Mouse (Mus musculus) intestine, postnatal 0 days (tissue): ENCODE measurements around the gene AI854703. TPM values are rescaled to one million over a fixed set of nuclear protein-coding genes. Genes with fewer than 3 reads are reported as not detected.

Experiments used
- ATAC-seq: fragments of 200-750 bp; cut with Nextera tagmentation; 2 replicates; pipeline ENCODE4 v1.8.0; 2017; ENCODE audit warnings: mild to moderate bottlenecking, moderate TSS enrichment, moderate library complexity
- H3K27ac ChIP-seq: fragments of 300-500 bp; sonication (generic); 2 replicates; pipeline ENCODE4 v1.5.1; 2014; ENCODE audit warnings: mild to moderate bottlenecking, low read depth, low read length, moderate library complexity
- H3K27me3 ChIP-seq: fragments of 300-500 bp; sonication (generic); replicated peaks from 2 replicates; pipeline ENCODE4 v1.6.1; 2014; ENCODE audit warnings: low read length, mixed read lengths; ENCODE audit not compliant: control insufficient read depth, insufficient read depth
- H3K36me3 ChIP-seq: fragments of 300-500 bp; sonication (generic); 2 replicates; pipeline ENCODE4 v1.6.1; 2014; ENCODE audit warnings: mild to moderate bottlenecking, moderate library complexity; ENCODE audit not compliant: control insufficient read depth, insufficient read depth
- H3K4me1 ChIP-seq: fragments of 300-500 bp; sonication (generic); replicated peaks from 2 replicates; pipeline ENCODE4 v1.6.1; 2014; ENCODE audit warnings: antibody characterized with exemption, low read length, mixed read lengths; ENCODE audit not compliant: control insufficient read depth, insufficient read depth
- H3K4me2 ChIP-seq: fragments of 300-500 bp; sonication (generic); replicated peaks from 2 replicates; pipeline ENCODE4 v1.6.1; 2014; ENCODE audit warnings: low read depth, mild to moderate bottlenecking, moderate library complexity
- H3K4me3 ChIP-seq: fragments of 300-500 bp; sonication (generic); 2 replicates; pipeline ENCODE4 v1.5.1; 2014; ENCODE audit warnings: low read depth, low read length
- H3K9ac ChIP-seq: fragments of 300-500 bp; sonication (generic); 2 replicates; pipeline ENCODE4 v1.6.1; 2014; ENCODE audit warnings: mild to moderate bottlenecking, low read depth, low read length
- H3K9me3 ChIP-seq: fragments of 300-500 bp; sonication (generic); 2 replicates; pipeline ENCODE4 v1.6.1; 2016; ENCODE audit warnings: mixed run types; ENCODE audit not compliant: control insufficient read depth
- CTCF ChIP-seq: sonication (generic); IDR thresholded peaks from 2 replicates; pipeline ENCODE4 v1.5.1; 2016; ENCODE audit warnings: low read depth, mild to moderate bottlenecking, control low read depth, antibody characterized with exemption, moderate library complexity
- WGBS: fragments of 180-500 bp; shearing (Covaris S2); extraction: QIAGEN DNeasy Blood & Tissue Kit; methylation state at CpG from one replicate; pipeline ENCODE4 v1.1.7; 2014; 5-methylcytosine and 5-hydroxymethylcytosine counted together
- polyA plus RNA-seq: library from polyadenylated mRNA; unstranded; fragments of >200 nt; fragmentation: Nextera tagmentation; extraction: Ambion mirVana; gene quantifications from 2 replicates; pipeline ENCODE4 v1.2.1, GENCODE M21; 2015

The AI854703 gene
- polyA plus RNA-seq, 1 experiment from 2014 or later: 0.63 TPM

DNA sequence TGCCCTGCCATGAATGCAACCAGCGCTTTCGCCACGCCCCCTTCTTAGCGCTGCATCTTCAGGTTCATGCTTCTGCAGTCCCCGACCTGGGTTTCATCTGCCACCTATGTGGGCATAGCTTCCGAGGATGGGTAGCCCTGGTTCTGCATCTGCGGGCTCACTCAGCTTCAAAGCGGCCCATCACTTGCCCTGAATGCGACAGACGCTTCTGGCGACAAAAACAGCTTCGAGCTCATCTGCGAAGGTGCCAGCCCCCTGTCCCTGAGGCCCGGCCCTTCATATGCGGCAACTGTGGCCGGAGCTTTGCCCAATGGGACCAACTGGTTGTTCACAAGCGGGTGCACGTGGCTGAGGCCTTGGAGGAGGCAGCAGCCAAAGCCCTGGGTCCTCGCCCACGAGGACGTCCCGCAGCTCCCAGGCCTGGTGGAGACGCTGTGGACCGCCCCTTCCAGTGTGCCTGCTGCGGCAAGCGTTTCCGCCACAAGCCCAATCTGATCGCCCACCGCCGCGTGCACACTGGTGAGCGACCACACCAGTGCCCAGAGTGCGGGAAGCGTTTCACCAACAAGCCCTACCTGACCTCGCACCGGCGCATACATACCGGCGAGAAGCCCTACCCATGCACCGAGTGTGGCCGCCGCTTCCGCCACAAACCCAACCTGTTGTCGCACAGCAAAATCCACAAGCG, 29.9 kb upstream of the AI854703 start:
- Histone ChIP-seq H3K27ac (peak overlapping the region; percentile 28; the same call in 1 of the 2 replicates), H3K9me3 (no peaks in the 10 kb centered on the region), H3K27me3 (no peaks in the 10 kb centered on the region), H3K4me1 (0 out of 2 replicates have a peak, but pooled peaks cover 3% of the 10 kb centered on the region), H3K4me2 (no peak overlapping the region), H3K4me3 (no peak overlapping the region), H3K36me3 (peaks cover 38% of the 10 kb centered on the region), H3K9ac (no peak overlapping the region)
- no peak for ATAC-seq
- 96% methylated on average over 45 of the region's 45 CpGs for WGBS
- TF ChIP-seq CTCF: no peak

DNA sequence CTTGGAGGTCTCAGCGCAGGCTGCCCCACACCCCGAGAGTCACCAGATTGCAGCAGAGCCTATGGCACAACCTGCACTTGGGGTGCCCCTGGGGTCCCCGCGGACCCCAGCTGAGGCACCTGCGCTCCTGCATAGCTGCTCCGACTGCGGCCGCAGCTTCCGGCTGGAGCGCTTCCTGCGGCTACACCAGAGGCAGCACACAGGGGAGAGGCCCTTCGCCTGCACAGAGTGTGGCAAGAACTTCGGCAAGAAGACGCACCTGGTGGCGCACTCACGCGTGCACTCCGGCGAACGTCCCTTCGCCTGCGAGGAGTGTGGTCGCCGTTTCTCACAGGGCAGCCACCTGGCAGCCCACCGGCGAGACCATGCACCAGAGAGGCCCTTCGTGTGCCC, 29.3 kb upstream of the AI854703 start:
- H3K9me3 ChIP-seq: no peaks in the 10 kb centered on the region
- no peak for ATAC-seq
- H3K27ac ChIP-seq: no peak overlapping the region; the same call in 1 of the 2 replicates
- 0 out of 2 replicates have a peak, but pooled peaks cover 3% of the 10 kb centered on the region for H3K4me1 ChIP-seq
- H3K9ac ChIP-seq: no peak overlapping the region
- TF ChIP-seq CTCF: no peak
- H3K27me3 ChIP-seq: no peaks in the 10 kb centered on the region
- H3K4me3 ChIP-seq: no peak overlapping the region
- 96% methylated on average over 27 of the region's 27 CpGs for WGBS
- no peak overlapping the region for H3K4me2 ChIP-seq
- peaks cover 38% of the 10 kb centered on the region for H3K36me3 ChIP-seq

DNA sequence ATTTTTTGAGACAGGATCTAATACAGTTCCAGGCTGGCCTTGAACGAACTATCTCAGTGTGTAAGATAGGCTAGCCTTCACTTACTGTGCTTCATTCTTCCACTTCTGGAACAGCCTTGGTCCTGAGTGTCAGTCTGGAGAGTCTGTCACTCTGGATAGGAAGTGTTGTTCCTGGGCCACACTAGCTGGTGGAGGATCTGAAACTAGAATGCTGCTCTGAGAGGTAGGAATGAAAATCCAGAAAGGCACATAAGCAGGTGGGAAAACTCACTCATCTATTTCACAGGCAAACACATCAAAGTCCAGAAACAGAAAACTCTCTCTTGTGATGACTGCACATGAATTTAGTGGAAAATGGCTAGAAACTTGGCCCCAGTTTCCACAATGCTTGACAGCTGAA, 26.0 kb upstream of the AI854703 start:
- no peak overlapping the region for H3K4me2 ChIP-seq
- TF ChIP-seq CTCF: no peak
- H3K4me1 ChIP-seq: 0 out of 2 replicates have a peak, but pooled peaks cover 3% of the 10 kb centered on the region
- no peaks in the 10 kb centered on the region for H3K27me3 ChIP-seq
- ATAC-seq: no peak
- H3K4me3 ChIP-seq: no peak overlapping the region
- peaks cover 37% of the 10 kb centered on the region for H3K36me3 ChIP-seq
- H3K27ac ChIP-seq: no peak overlapping the region
- WGBS: 93% methylated on average over 1 of the region's 1 CpGs
- H3K9ac ChIP-seq: no peak overlapping the region
- no peaks in the 10 kb centered on the region for H3K9me3 ChIP-seq

DNA sequence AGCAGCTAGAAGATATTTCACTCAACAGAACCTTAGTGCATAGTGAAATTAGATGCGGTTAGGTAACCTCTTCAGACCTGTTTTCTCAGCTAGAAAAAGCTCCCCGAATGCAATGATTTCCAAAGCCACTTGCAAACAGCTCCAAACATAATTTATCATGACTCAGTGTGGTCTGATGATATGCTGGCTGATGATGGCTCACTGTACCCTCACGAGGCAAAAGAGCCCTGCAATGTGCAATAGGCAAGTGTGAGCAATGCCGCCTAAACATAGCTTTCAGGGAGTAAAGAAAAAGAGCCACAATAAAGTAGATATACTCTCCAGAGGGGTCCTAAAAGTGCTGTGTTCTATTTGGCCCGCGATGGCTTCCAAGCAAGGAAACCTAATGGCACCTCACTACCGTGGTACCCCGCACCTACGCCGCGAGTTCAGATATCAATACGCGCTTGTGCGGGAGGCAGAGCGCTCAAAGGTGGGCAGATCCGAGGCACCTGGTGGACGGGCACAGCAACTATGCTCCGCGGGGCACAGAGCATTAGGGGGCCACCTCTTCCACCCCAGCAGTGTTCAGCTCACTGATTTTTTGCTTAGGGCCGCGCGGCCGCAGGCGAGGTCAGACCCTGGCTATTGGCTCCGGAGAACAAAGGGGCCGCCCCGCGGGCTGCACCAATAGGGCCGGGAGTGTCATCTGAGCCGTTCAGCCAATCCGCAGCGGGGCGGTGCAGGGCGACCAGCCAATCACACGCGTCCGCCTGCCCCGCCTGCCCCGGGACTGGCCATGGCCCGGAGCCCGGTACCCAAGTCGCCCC, 25.1 kb upstream of the AI854703 start, which contains the start of gene Zfp775:
TSS of gene Zfp775 (plus strand) at position 793 of the 809 bp plus-strand sequence.
- peak within 1 kb of the TSS; percentile 70 for H3K4me3 ChIP-seq
- H3K4me1 ChIP-seq: 0 out of 2 replicates have a peak, but pooled peaks cover 3% of the 10 kb centered on the region
- H3K4me2 ChIP-seq: peak within 1 kb of the TSS; percentile 92
- H3K27me3 ChIP-seq: no peaks in the 10 kb centered on the region
- 4% methylated on average over 42 of the region's 42 CpGs for WGBS
- peak; percentile 98 for ATAC-seq
- H3K9me3 ChIP-seq: no peaks in the 10 kb centered on the region
- H3K36me3 ChIP-seq: peaks cover 29% of the 10 kb centered on the region
- no peak for TF ChIP-seq CTCF
- H3K9ac ChIP-seq: peak within 1 kb of the TSS; percentile 59
- H3K27ac ChIP-seq: peak within 1 kb of the TSS; percentile 41; the same call in 1 of the 2 replicates

DNA sequence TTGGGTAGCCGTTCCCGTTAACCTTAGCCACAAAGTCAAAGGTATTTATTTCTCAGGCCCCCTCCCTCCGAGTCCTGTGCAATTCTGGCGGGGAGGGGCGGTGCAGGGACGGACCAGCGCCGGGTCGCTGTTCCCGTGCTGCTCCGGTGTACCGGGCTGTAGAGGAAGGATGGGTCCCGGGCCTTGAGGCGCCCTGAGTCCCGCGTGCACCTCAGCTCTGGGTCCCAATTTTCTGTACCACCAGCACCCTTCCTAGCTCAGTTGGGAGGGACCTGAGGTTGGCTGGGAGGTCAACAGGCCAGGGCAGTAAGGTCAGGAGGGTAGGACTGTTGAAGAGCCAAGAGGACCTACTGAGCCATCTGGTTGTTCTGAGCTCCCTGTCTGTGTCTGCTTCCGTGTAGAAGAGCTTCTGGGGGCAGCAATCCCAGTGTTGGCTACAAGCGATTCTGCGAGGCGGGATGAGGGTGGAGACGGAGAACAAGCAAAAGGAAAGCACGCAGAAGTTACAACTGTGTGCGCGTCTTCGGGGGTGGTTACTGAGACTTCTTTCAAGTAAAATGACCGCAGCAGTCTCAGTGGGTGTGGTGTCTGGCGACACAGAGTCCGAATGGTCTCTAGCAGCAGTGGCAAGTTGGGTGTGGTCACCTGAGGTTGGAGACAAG, 24.4 kb upstream of the AI854703 start:
- ATAC-seq: peak; percentile 74
- TF ChIP-seq CTCF: no peak
- under 1% methylated on average over 28 of the region's 28 CpGs for WGBS

DNA sequence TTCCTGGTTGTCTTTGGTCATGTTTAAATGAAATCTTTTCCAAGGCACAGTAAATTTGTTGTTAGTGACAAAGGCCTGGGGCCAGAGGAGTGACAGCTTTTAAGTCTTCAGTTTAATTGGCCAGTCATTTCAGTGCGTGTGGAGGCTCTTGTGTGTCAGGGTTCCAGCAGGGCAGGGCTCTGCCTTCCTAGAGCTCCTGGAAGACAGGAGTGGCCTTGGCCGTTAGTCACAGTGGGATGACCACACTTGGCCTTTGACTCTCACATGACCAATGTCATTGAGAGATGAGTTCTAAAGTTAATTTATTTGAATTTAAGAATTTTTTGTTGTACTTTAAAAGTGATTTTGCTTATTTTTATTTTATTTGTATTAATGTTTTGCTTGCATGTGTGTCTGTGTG, 18.4 kb upstream of the AI854703 start:
- no peak for ATAC-seq
- H3K9ac ChIP-seq: no peak overlapping the region
- no peaks in the 10 kb centered on the region for H3K36me3 ChIP-seq
- TF ChIP-seq CTCF: no peak
- no peak overlapping the region for H3K4me2 ChIP-seq
- no peaks in the 10 kb centered on the region for H3K4me1 ChIP-seq
- H3K27me3 ChIP-seq: no peaks in the 10 kb centered on the region
- H3K9me3 ChIP-seq: no peaks in the 10 kb centered on the region
- H3K4me3 ChIP-seq: no peak overlapping the region
- H3K27ac ChIP-seq: no peak overlapping the region
- WGBS: 70% methylated on average over 2 of the region's 2 CpGs

More for the DNA sequence above, 24.4 kb upstream of the AI854703 start:
- Histone ChIP-seq H3K4me1 (0 out of 2 replicates have a peak, but pooled peaks cover 3% of the 10 kb centered on the region), H3K36me3 (peaks cover 21% of the 10 kb centered on the region), H3K4me3 (peak overlapping the region; percentile 70), H3K9me3 (no peaks in the 10 kb centered on the region), H3K27me3 (no peaks in the 10 kb centered on the region), H3K27ac (peak overlapping the region; percentile 41; the same call in 1 of the 2 replicates), H3K4me2 (peak overlapping the region; percentile 92), H3K9ac (peak overlapping the region; percentile 59)
